Mouse (Mus musculus) limb, embryonic 12.5 days (tissue): ENCODE results near the gene Rab34. TPM values are rescaled to one million over a fixed set of nuclear protein-coding genes. Genes with fewer than 3 reads are reported as not detected.

Experiments
- ATAC-seq: fragments of 200-750 bp; cut with Nextera tagmentation; 2 replicates; pipeline ENCODE4 v1.8.0; 2017; ENCODE audit warnings: low read depth, moderate TSS enrichment; ENCODE audit not compliant: insufficient number of reproducible peaks, insufficient read depth, low FRiP score, low TSS enrichment
- H3K27ac ChIP-seq: fragments of 300-500 bp; sonication (generic); 2 replicates; pipeline ENCODE4 v1.5.1; 2016; ENCODE audit warnings: mild to moderate bottlenecking, moderate library complexity
- H3K27me3 ChIP-seq: fragments of 300-500 bp; sonication (generic); 2 replicates; pipeline ENCODE4 v1.6.1; 2016; ENCODE audit warnings: mild to moderate bottlenecking, moderate library complexity
- H3K36me3 ChIP-seq: fragments of 300-500 bp; sonication (generic); 2 replicates; pipeline ENCODE4 v1.6.1; 2016; ENCODE audit warnings: mild to moderate bottlenecking, moderate library complexity
- H3K4me1 ChIP-seq: fragments of 300-500 bp; sonication (generic); replicated peaks from 2 replicates; pipeline ENCODE4 v1.6.1; 2016
- H3K4me2 ChIP-seq: fragments of 300-500 bp; sonication (generic); 2 replicates; pipeline ENCODE4 v1.6.1; 2016; ENCODE audit warnings: mild to moderate bottlenecking, moderate library complexity
- H3K4me3 ChIP-seq: fragments of 300-500 bp; sonication (generic); replicated peaks from 2 replicates; pipeline ENCODE4 v1.5.1; 2016; ENCODE audit warnings: mild to moderate bottlenecking
- H3K9ac ChIP-seq: fragments of 300-500 bp; sonication (generic); replicated peaks from 2 replicates; pipeline ENCODE4 v1.6.1; 2016; ENCODE audit warnings: mild to moderate bottlenecking, moderate library complexity
- H3K9me3 ChIP-seq: fragments of 300-500 bp; sonication (generic); 2 replicates; pipeline ENCODE4 v1.6.1; 2016; ENCODE audit warnings: mild to moderate bottlenecking, moderate library complexity
- WGBS: fragments of 180-500 bp; shearing (Covaris S2); methylation state at CpG from one replicate; pipeline ENCODE4 v1.1.7; 2016; 5-methylcytosine and 5-hydroxymethylcytosine counted together
- polyA plus RNA-seq: library from polyadenylated mRNA; unstranded; fragments of >200 nt; fragmentation: Nextera tagmentation; extraction: Ambion mirVana; gene quantifications from 2 replicates; pipeline ENCODE4 v1.2.1, GENCODE M21; 2016

Rab34 gene
- polyA plus RNA-seq: 149 and 157 TPM in 2 replicates

DNA sequence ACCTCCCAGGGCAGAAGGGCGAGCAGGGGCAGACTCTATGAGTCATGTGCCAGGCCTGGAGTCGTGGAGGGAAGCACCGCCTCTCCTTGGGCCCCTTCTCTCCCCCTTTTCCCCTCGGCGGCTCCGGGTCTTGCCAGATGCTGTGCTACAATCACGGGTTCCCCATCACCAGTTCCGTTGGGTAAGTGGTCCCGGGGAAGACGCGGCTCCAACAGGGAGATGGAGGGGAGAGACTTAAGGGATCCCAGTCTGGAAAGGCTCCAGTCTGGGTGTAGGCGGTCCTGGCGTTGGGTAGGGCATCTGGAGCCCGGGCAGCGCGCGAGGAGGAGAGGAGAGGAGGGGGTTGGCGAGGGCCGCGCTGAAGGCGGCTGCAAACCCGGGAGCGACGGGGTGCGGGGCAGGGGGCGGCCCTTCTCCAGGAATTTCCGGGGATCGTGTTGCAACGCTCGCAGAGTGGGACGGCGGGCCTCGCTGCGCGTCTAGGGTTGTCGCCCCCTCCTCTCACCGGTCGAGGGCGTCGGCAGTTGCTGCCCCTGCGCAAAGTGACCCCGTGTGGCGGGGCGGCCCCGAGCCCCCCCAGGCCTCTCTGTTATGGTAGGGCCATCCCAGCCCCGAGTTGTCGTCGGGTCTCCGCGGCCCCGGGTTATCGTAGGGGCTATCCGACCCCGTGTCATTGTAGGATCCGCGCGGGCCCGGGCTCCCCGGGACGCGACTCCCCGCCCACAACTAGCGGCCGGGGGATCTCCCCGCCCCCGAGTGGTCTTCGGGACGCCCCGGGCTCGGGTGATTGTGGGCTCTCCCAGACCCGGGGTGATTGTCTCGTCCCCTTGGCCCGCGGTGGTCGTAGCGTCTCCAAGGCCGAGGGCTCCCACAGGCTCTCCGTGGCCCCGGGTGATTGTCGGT lies at the start of gene Rab34:
Gene Rab34 (plus strand): TSS at position 100 of the 903 bp plus-strand sequence.
- Histone ChIP-seq H3K4me2 (peak within 1 kb of the TSS; percentile 63), H3K9me3 (no peaks in the 10 kb centered on the region), H3K36me3 (peaks cover 33% of the 10 kb centered on the region), H3K4me1 (peaks cover 14% of the 10 kb centered on the region), H3K27ac (peak within 1 kb of the TSS; percentile 100), H3K27me3 (no peaks in the 10 kb centered on the region), H3K9ac (peak within 1 kb of the TSS; percentile 96), H3K4me3 (peak within 1 kb of the TSS; percentile 83)
- WGBS: under 1% methylated on average over 79 of the region's 80 CpGs
- peak; percentile 90 for ATAC-seq

DNA sequence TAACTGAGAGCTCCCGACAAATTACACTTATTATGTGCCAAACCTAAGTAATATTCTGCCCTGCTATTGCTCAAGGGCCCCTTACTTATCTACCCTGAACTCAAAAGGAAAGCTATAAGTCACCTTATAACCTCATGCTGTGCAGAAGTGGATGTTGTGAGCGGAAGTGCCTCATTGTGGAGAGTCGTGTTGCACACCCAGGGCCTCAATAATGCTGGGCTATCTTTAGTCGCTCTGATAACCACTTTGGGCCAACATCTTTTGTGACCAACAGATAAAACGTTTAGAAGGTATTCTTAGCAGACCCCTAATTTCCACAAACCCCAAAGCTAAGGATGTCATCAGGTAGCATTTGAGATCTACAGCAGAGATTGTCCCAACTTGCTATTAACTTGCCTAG lies 47.6 kb upstream of the Rab34 start:
- Histone ChIP-seq H3K27me3 (no peaks in the 10 kb centered on the region), H3K4me3 (no peak overlapping the region), H3K9ac (no peak overlapping the region), H3K4me2 (no peak overlapping the region), H3K9me3 (no peaks in the 10 kb centered on the region), H3K27ac (no peak overlapping the region), H3K36me3 (peaks cover 32% of the 10 kb centered on the region), H3K4me1 (no peaks in the 10 kb centered on the region)
- ATAC-seq: no peak
- WGBS: 81% methylated on average over 5 of the region's 5 CpGs

- Histone ChIP-seq H3K36me3 (peaks cover 58% of the 10 kb centered on the region), H3K27me3 (no peaks in the 10 kb centered on the region), H3K4me1 (no peaks in the 10 kb centered on the region), H3K9me3 (no peaks in the 10 kb centered on the region), H3K4me3 (no peak overlapping the region), H3K4me2 (no peak overlapping the region), H3K9ac (no peak overlapping the region), H3K27ac (no peak overlapping the region)
- 97% methylated on average over 2 of the region's 2 CpGs for WGBS
- no peak for ATAC-seq
These were observed 44.7 kb upstream of the Rab34 start for GRCm38 (mm10) chr11:78143520-78143919.

- no peak overlapping the region for H3K4me3 ChIP-seq
- ATAC-seq: no peak
- no peaks in the 10 kb centered on the region for H3K9me3 ChIP-seq
- peaks cover 83% of the 10 kb centered on the region for H3K36me3 ChIP-seq
- no peaks in the 10 kb centered on the region for H3K4me1 ChIP-seq
- no peaks in the 10 kb centered on the region for H3K27me3 ChIP-seq
- no peak overlapping the region for H3K27ac ChIP-seq
- no peak overlapping the region for H3K4me2 ChIP-seq
- 0 out of 2 replicates have a peak overlapping the region, but pooled peaks have one; percentile 18 for H3K9ac ChIP-seq
- WGBS: 90% methylated on average over 5 of the region's 5 CpGs
These were observed 42.1 kb upstream of the Rab34 start for GRCm38 (mm10) chr11:78146168-78146567.

- Histone ChIP-seq H3K9me3 (no peaks in the 10 kb centered on the region), H3K27ac (no peak overlapping the region), H3K27me3 (no peaks in the 10 kb centered on the region), H3K9ac (0 out of 2 replicates have a peak overlapping the region, but pooled peaks have one; percentile 18), H3K4me3 (no peak overlapping the region), H3K4me1 (no peaks in the 10 kb centered on the region), H3K4me2 (no peak overlapping the region), H3K36me3 (peaks cover 83% of the 10 kb centered on the region)
- no peak for ATAC-seq
- 89% methylated on average over 6 of the region's 6 CpGs for WGBS
These were observed 41.3 kb upstream of the Rab34 start for GRCm38 (mm10) chr11:78146707-78147543.

DNA sequence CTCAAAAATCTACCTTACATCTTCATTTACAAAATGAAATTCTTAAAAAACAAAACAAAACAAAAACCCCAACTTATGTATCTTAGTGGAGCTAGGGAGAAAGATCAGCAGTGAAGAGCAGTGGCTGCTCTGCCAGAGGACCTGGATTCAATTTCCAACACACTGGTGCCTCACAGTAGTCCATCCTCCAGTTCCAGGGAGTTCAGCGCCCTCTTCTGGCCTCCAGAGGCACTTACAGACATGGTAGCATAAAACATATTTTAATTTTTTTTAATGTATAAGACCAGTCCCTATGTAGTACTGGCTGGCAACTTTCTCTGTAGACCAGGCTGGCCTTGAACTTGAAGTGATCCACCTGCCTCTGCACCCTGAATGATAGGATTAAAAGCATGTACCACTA lies 37.1 kb upstream of the Rab34 start:
- no peak overlapping the region for H3K9ac ChIP-seq
- no peak overlapping the region for H3K4me2 ChIP-seq
- H3K4me3 ChIP-seq: no peak overlapping the region
- ATAC-seq: no peak
- no peaks in the 10 kb centered on the region for H3K9me3 ChIP-seq
- WGBS: 43% methylated on average over 1 of the region's 1 CpGs
- no peak overlapping the region for H3K27ac ChIP-seq
- H3K4me1 ChIP-seq: no peaks in the 10 kb centered on the region
- no peaks in the 10 kb centered on the region for H3K27me3 ChIP-seq
- H3K36me3 ChIP-seq: peaks cover 92% of the 10 kb centered on the region

- Histone ChIP-seq H3K27ac (0 out of 2 replicates have a peak overlapping the region, but pooled peaks have one; percentile 23), H3K4me2 (no peak overlapping the region), H3K9ac (no peak overlapping the region), H3K9me3 (no peaks in the 10 kb centered on the region), H3K4me3 (no peak overlapping the region), H3K36me3 (peaks cover 94% of the 10 kb centered on the region), H3K4me1 (0 out of 2 replicates have a peak, but pooled peaks cover 3% of the 10 kb centered on the region), H3K27me3 (no peaks in the 10 kb centered on the region)
- no peak for ATAC-seq
- WGBS: 63% methylated on average over 9 of the region's 9 CpGs
These were observed 35.7 kb upstream of the Rab34 start for GRCm38 (mm10) chr11:78152299-78153231.

DNA sequence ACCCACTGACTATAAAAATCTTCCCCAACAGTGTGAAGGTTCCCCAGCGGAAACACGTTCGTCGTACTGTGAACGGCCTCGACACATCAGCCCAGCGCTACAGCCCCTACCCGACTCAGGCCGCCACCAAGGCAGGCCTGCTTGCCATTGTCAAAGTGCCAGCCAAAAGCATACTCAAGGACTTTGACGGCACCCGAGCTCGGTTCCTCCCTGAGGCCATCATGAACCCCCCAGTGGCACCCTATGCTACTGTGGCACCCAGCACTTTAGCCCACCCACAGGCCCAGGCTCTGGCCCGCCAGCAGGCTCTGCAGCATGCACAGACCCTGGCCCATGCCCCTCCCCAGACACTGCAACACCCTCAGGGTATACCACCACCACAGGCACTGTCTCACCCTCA lies 34.5 kb upstream of the Rab34 start:
- Histone ChIP-seq H3K4me2 (no peak overlapping the region), H3K4me1 (0 out of 2 replicates have a peak, but pooled peaks cover 10% of the 10 kb centered on the region), H3K27me3 (no peaks in the 10 kb centered on the region), H3K4me3 (no peak overlapping the region), H3K9me3 (no peaks in the 10 kb centered on the region), H3K36me3 (peaks cover 95% of the 10 kb centered on the region), H3K27ac (no peak overlapping the region), H3K9ac (no peak overlapping the region)
- WGBS: 86% methylated on average over 13 of the region's 13 CpGs
- no peak for ATAC-seq

- no peaks in the 10 kb centered on the region for H3K27me3 ChIP-seq
- no peak overlapping the region for H3K27ac ChIP-seq
- no peaks in the 10 kb centered on the region for H3K9me3 ChIP-seq
- no peak overlapping the region for H3K4me3 ChIP-seq
- WGBS: 83% methylated on average over 5 of the region's 5 CpGs
- no peak for ATAC-seq
- H3K4me2 ChIP-seq: no peak overlapping the region
- H3K9ac ChIP-seq: no peak overlapping the region
- peaks cover 26% of the 10 kb centered on the region for H3K4me1 ChIP-seq
- peaks cover 96% of the 10 kb centered on the region for H3K36me3 ChIP-seq
These were observed 32.6 kb upstream of the Rab34 start for GRCm38 (mm10) chr11:78155674-78156073.

GRCm38 (mm10) chr11:78156156-78156699 lies 32.0 kb upstream of the Rab34 start:
- peaks cover 96% of the 10 kb centered on the region for H3K36me3 ChIP-seq

More at GRCm38 (mm10) chr11:78156156-78156699, 32.0 kb upstream of the Rab34 start:
- Histone ChIP-seq H3K27me3 (no peaks in the 10 kb centered on the region), H3K4me1 (peaks cover 28% of the 10 kb centered on the region), H3K27ac (no peak overlapping the region), H3K9me3 (no peaks in the 10 kb centered on the region), H3K4me2 (no peak overlapping the region), H3K4me3 (no peak overlapping the region), H3K9ac (no peak overlapping the region)
- WGBS: 74% methylated on average over 6 of the region's 6 CpGs
- no peak for ATAC-seq
